12 mouse cellular contexts compared by ENCODE assay signal in the genomic region with DNA sequence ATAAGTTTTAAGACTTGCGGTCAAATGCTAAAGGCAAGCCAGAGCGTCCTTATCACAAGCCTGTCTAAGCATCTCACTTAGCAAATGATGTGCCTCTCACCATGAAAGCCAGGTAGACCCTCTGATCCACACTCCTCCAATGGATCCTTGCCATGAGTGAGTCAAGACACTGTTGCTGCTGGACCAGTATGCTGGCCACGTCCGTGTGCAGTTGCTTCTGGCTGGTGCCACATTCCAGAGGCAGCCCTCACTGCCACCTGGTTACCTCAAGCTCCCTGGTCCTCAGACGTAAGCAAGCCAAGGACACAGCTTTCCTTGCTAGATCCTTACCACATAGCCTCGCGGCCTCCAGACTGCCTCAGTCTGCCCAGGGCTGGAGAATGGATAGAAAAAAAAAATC. TPM values are rescaled to one million over a fixed set of nuclear protein-coding genes. Genes with fewer than 3 reads are reported as not detected.
DNase-seq lines count a peak whose midpoint lies in the region; ATAC-seq and TF ChIP-seq lines count a peak whose summit lies in the region.
"Had no signal": no experiment of that assay in that cellular context is flagged by ENCODE, and none has a peak within 500 bp of the region (broad histone marks: within the 10 kb centered on the region; RNA-seq: fewer than 3 reads in every experiment).

No protein-coding gene starts in this region.

- H3K4me2 ChIP-seq in heart, embryonic 13.5 days = no peak overlapping the region
- H3K4me2 ChIP-seq in kidney, embryonic 16.5 days (replicated peaks; ENCODE audit: low read depth, low read length) = no peak overlapping the region
- H3K4me2 ChIP-seq: liver, embryonic 13.5 days; midbrain, embryonic 13.5 days had no signal

- WGBS in heart, embryonic 13.5 days = 74% methylated on average over 7 of the region's 7 CpGs
- WGBS in kidney, embryonic 16.5 days = 72% methylated on average over 7 of the region's 7 CpGs

- H3K27ac ChIP-seq in heart, embryonic 13.5 days (replicated peaks) = 0 out of 2 replicates have a peak overlapping the region, but pooled peaks have one; percentile 88
- peak overlapping the region; percentile 92 for H3K27ac ChIP-seq in kidney, embryonic 16.5 days (ENCODE audit: low read length)
- H3K27ac ChIP-seq in testis, adult 2 months (ENCODE audit: control insufficient read depth, insufficient read depth, low read depth, low read length) = peak overlapping the region; percentile 36
- H3K27ac ChIP-seq: liver, embryonic 13.5 days; midbrain, embryonic 13.5 days had no signal

- H3K4me1 ChIP-seq in heart, embryonic 13.5 days = peaks cover 51% of the 10 kb centered on the region
- H3K4me1 ChIP-seq in kidney, embryonic 16.5 days (ENCODE audit: insufficient read depth, low read length) = peaks cover 54% of the 10 kb centered on the region
- H3K4me1 ChIP-seq in testis, adult 2 months (ENCODE audit: control insufficient read depth, insufficient read depth, low read length) = peaks cover 4% of the 10 kb centered on the region

- no peak for TF ChIP-seq POLR2A in testis, adult 2 months (IDR thresholded peaks at IDR 0.05; ENCODE audit: control insufficient read depth, low read depth, low read length)

- H3K27me3 ChIP-seq in heart, embryonic 13.5 days (replicated peaks) = no peaks in the 10 kb centered on the region
- no peaks in the 10 kb centered on the region for H3K27me3 ChIP-seq in kidney, embryonic 16.5 days (ENCODE audit: insufficient read depth, low read length)
- no peaks in the 10 kb centered on the region for H3K27me3 ChIP-seq in testis, adult 2 months (ENCODE audit: control insufficient read depth, insufficient read depth, low read length)
- H3K27me3 ChIP-seq: liver, embryonic 13.5 days had no signal

- peaks cover 10% of the 10 kb centered on the region; the same call in 1 of the 2 replicates for H3K36me3 ChIP-seq in heart, embryonic 13.5 days
- H3K36me3 ChIP-seq in kidney, embryonic 16.5 days (ENCODE audit: insufficient read depth, low read length) = 0 out of 2 replicates have a peak, but pooled peaks cover 10% of the 10 kb centered on the region
- no peaks in the 10 kb centered on the region for H3K36me3 ChIP-seq in testis, adult 2 months (ENCODE audit: control insufficient read depth, insufficient read depth, low read length)
- H3K36me3 ChIP-seq: liver, embryonic 13.5 days; midbrain, embryonic 13.5 days had no signal

- H3K9me3 ChIP-seq in heart, embryonic 13.5 days = no peaks in the 10 kb centered on the region
- no peaks in the 10 kb centered on the region for H3K9me3 ChIP-seq in kidney, embryonic 16.5 days (ENCODE audit: low read length)
- H3K9me3 ChIP-seq: liver, embryonic 13.5 days had no signal

- no peak overlapping the region for H3K9ac ChIP-seq in heart, embryonic 13.5 days
- H3K9ac ChIP-seq in kidney, embryonic 16.5 days (replicated peaks; ENCODE audit: low read length) = no peak overlapping the region
- H3K9ac ChIP-seq: liver, embryonic 13.5 days; midbrain, embryonic 13.5 days had no signal

- no peak for TF ChIP-seq CTCF in testis, adult 2 months (IDR thresholded peaks at IDR 0.05; ENCODE audit: control insufficient read depth, insufficient read depth, insufficient replicate concordance, low read depth, low read length)

- DNase-seq in heart, adult 18-20 months = no peak
- DNase-seq in kidney, postnatal 10 days = no peak
- DNase-seq in testis, postnatal 14 days (ENCODE audit: low spot score) = no peak
- no peak for DNase-seq in spleen, postnatal 10 days (ENCODE audit: low spot score in 2 of 2)
- DNase-seq: kidney, adult 11 months; liver, embryonic 13.5 days; right cerebral cortex, postnatal 25 days; thymus, adult 18-20 months had no signal

- H3K4me3 ChIP-seq in heart, embryonic 13.5 days = no peak overlapping the region
- H3K4me3 ChIP-seq in kidney, embryonic 16.5 days (ENCODE audit: low read length) = no peak overlapping the region
- H3K4me3 ChIP-seq in testis, adult 2 months (ENCODE audit: control insufficient read depth, low read depth, low read length) = no peak overlapping the region
- H3K4me3 ChIP-seq: liver, embryonic 13.5 days; midbrain, embryonic 13.5 days had no signal

- no peak for ATAC-seq in heart, embryonic 13.5 days (ENCODE audit: extremely low read depth, insufficient number of reproducible peaks, low FRiP score, low TSS enrichment)
- no peak for ATAC-seq in kidney, embryonic 16.5 days (ENCODE audit: low FRiP score, low TSS enrichment)
- ATAC-seq: midbrain, embryonic 13.5 days had no signal

RNA-seq across cellular contexts. Expression of a gene that starts 46.8 kb away (rescaled TPM):
- polyA plus RNA-seq in heart, embryonic 13.5 days (2015; fragmentation: Nextera tagmentation; extraction: Ambion mirVana) = 6.8 and 8.2 TPM in 2 replicates
- total RNA-seq in heart, adult 18-20 months (2021) = 10 to 100 TPM; 10.6 to 12.8 TPM
- polyA plus RNA-seq in kidney, embryonic 16.5 days (2015; fragmentation: Nextera tagmentation; extraction: Ambion mirVana) = 27.5 and 30.7 TPM in 2 replicates
- 7.8 and 8.1 TPM in 2 replicates for polyA plus RNA-seq in testis, adult 2 months (2012; rRNA removed)

Comparison
In these comparisons a context has a peak if more than half of its experiments do, and no peak if none do; other contexts are left out.
1. H3K27ac ChIP-seq: peak in every context shown above with its lines; median percentile 92 in kidney, embryonic 16.5 days; 88 in heart, embryonic 13.5 days; 36 in testis, adult 2 months.